Mouse (Mus musculus): ENCODE results near the gene Elane. TPM values are rescaled to one million over a fixed set of nuclear protein-coding genes. Genes with fewer than 3 reads are reported as not detected.

The Elane gene
- total RNA-seq, 2 experiments from 2014 or later = 1.9 TPM; not detected in 1

DNA sequence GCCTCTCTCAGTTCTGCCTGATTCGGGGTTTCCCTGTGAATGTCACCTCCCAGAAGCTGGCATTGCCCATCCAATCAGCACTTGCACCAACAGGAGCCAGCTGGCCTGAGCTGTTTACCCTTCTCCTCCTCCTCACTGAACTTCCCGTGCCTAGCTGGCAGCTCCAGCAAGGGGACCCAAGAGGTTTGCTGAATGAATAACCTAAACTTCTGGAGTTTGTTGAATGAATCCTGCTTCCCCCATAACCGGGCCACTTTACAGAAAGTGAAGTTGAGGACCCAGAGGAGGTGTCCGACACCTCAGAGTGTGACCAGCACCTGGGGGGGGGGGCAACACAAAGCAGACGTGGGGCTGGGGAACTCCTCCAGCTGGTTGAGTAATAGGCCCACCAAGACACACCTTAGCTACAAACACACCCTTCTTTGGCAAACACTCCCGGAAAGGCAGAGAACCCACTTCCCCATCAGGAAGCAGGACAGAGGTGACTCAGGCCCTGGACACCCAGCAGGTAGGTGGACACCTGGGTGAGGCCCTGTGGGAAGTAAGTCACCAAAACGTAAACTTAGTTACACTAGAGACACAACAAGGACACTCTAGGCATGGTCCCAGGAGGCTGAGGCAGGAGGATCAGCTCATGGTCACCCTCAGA lies 29.0 kb downstream of the Elane start:
- DNase-seq = no peak

DNA sequence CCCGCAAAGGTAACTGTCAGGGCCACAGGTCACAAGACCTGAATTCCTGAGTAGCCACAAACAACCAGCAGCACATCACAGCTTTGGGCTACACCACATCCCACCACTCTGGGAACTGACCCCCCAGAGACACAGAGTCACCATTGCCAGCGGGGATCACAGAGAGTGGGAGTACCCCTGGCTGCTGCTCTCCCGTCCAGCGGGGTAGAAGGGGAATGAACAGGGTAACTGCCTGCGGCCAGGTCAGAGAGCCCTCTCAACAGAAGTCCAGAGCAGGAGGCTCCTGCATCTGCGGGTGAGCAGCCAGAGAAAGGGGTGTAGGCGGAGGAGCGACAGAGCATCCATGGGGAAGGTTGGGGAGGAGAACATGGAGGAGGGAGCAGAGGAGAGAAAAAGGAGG lies 30.0 kb downstream of the Elane start:
- DNase-seq = no peak

DNA sequence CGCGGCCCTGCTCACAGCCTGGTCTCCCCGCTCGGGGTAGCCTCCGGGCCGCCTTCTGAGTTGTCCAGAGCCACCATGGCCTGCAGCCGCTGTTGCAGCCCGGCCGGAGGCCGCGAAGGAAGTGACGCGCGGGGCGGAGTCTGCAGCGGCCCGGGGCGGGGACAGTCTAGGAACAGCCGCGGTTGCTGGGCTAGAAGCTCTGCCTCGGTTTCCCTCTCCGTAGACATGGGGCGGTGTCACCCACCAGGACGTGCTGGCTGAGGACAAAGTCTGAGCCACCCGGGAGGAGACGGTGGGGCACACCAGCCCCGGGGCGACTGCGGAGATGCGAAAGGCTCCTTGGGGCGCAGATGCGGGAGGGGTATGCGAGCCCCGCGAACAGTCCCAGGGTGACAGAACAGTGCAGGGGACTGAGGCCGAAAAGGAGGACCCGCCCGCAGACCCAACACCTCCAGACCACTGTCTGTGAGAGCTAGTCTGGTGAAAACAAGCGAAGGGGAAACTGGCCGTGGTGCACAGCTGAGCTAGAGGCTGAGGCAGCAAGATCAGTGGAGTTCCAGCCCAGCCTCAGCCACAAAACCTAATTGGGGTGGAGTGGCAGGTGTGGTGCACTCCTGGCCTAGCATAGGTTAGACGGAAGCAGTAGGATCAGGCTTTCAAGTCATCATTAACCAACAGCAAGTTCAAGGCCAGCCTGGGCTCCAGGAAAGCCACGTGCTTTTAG lies 30.9 kb downstream of the Elane start, which contains the start of gene Kiss1r:
TSS of gene Kiss1r (plus strand) at position 164 of the 724 bp plus-strand sequence.
- DNase-seq = peak; percentile 91

DNA sequence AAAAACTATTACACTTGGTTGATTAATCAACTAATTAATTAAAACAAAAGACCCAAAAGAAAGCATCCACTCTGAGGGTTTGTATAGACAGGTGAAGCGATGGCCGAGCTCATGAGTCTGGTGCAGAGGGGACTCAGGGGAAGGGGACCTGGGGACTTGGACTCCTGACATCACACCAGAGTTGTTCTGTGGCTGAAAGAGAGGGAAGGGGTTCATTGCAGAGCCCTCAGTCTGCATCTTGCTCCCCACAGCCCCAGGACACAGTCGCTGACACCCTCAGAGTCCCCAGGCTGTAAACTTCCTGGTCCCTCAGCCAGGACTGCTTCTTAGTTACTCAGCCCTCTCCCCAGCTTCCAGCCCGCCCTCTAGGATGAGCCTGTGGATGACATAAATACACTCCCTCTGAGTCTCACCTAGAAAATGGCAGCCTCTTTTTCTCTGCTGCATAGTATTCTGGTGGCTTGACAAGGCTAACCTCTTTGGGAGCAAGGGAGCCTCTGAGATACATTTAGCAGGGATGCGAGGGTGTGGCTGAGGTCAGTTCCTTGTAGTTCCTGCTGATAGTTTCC lies 31.6 kb downstream of the Elane start:
- no peak for DNase-seq

DNA sequence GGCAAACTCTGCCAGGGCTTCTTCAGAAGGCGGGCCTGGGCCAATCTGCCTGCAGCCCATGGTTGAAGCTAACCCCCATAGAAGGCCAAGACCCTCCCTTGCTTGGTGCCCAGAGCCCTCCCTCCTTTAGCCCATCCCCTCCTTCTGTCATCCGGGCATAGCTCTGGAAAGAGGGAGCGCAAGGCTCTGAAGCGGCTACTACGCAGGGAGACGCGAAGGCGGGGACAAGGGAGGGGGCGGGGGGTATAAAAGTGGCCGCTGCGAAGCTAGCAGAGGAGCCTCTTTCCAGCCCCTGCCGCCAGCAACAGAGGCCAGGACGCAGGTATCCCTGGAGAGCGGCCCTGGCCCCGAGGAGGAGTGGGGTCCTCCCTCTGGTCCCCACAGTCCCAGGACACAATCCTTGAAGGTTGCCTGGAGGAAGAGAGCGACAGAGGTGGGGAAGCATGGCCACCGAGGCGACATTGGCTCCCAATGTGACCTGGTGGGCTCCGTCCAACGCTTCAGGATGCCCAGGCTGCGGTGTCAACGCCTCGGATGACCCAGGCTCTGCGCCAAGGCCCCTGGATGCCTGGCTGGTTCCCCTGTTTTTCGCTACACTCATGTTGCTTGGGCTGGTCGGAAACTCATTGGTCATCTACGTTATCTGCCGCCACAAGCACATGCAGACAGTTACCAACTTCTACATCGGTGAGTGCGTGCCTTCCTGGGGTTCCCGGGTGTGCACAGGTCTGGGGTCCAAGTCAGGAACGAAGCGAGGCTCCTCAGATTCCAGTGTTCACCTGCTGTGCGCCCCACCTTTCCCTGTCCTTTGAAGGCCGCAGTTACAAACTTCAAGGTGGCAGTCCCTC lies 32.4 kb downstream of the Elane start:
- DNase-seq = no peak

DNA sequence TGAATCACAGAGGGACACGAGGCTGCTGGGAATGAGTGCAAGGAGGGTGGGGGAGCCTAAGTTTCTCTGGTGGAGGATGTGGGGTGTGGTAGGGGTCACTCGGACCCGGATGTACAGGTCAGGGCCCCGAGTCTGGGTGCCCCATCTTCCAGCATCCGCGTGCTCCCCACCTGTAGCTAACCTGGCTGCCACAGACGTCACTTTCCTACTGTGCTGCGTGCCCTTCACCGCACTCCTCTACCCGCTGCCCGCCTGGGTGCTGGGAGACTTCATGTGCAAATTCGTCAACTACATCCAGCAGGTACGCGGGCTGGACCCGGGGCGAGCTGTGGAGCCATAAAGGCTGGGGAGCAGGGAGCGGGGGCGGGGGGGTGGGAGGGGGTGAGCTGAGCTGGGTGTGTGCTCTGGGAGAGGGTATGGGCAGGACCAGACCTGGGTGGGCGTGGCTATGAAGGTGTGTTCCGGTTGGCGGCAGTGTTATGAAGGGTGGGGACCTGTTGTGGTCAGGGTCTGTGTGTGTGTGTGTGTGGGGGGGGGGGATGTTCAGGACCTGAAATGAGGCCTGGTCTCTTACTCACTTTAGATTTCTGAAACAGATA lies 33.3 kb downstream of the Elane start:
- no peak for DNase-seq

DNA sequence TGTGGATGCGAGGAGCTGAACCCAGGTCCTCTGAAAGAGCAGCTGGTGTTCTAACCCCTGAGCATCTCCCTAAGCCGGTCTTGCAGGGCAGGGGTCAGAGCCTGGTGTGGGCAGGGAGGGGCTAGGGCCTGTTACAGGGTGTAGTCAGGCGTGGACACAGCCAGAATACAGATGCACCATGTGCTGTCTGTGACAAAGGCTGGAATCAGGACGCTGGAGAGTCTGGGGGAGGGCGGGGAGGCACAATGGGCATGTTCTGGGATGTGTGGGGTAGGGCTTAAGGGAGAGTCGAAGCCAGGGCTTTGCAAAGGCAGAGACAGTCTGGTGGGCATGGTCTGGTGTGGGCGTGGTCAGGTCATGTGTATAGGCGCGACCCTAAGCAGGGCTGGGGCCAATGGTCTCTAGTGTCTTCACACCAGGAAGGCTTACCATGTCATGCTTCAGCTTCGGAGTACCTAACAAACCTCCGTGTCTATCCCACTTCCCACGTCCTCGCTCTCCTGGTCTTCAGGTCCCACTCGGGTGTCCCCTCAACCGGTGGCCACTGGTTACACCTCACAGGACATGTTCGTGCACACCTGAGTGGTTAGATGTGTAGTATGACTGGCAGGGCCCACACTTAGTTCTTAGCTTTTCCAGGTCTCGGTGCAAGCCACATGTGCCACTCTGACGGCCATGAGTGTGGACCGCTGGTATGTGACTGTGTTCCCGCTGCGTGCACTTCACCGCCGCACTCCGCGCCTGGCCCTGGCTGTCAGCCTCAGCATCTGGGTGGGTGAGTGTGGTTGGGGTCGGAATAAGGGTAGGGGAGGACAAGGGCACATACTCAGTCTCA lies 34.2 kb downstream of the Elane start:
- DNase-seq = no peak

DNA sequence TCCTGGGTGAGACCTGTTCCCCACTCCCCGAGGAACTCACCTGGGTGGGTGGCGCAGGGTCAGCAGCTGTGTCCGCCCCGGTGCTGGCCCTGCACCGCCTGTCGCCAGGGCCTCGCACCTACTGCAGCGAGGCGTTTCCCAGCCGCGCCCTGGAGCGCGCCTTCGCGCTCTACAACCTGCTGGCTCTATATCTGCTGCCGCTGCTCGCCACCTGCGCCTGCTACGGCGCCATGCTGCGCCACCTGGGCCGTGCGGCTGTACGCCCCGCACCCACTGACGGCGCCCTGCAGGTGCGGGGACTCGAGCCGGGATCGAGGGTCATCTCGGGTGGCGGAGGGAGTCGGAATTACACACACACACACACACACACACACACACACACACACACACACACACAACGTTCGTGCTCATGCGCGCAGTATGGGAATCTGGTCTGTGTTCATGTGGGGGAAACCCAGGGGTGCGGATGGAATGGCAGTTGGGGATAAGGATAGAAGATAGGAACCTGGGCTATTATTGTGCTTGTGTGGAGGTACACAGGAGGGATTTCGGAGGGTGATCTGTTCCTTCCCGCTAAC lies 35.0 kb downstream of the Elane start, which contains the start of gene R3hdm4:
TSS of gene R3hdm4 (minus strand) at position 251 of the 578 bp plus-strand sequence.
- DNase-seq = no peak

DNA sequence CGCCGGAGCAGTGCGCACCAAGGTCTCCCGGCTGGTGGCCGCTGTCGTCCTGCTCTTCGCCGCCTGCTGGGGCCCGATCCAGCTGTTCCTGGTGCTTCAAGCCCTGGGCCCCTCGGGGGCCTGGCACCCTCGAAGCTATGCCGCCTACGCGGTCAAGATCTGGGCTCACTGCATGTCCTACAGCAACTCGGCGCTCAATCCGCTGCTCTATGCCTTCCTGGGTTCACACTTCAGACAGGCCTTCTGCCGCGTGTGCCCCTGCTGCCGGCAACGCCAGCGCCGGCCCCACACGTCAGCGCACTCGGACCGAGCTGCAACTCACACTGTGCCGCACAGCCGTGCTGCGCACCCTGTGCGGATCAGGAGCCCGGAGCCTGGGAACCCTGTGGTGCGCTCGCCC lies 35.5 kb downstream of the Elane start:
- DNase-seq = no peak

DNA sequence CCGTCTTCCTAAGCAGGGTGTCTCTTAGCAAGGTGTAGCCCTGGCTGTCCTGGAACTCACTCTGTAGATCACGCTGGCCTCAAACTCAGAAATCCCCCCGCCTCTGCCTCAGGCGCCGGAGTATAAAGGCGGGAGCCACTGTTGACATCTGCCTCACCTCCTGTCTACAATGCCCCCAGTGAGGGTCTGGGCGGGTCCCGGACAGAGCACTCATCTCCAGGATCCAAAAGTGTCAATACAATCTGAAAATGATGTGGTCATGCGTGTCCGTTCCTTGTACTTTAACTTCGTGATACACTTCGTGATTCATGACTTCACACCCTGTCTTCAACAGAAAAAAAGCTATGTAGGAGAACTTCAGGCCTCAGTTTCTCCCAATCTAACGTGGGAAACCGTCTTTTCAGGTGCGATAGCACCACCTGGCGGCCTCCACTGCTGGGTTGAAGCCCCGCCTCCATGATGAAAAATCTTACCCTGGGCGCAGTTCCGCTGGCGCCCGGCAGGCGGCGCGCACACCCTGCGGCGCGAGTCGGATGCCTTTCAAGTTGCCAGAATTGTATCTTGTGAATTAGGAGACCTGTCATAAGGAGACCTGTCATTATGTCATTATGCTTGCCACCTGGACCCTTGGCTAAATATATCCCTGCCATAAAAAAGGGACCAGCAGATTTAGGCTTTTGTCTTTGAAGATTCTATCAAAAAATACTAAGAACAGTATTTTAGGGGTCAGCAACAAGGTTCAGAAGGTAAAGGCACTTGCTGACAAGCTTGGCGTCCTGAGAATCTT lies 39.1 kb downstream of the Elane start:
- DNase-seq = peak; percentile 93

DNA sequence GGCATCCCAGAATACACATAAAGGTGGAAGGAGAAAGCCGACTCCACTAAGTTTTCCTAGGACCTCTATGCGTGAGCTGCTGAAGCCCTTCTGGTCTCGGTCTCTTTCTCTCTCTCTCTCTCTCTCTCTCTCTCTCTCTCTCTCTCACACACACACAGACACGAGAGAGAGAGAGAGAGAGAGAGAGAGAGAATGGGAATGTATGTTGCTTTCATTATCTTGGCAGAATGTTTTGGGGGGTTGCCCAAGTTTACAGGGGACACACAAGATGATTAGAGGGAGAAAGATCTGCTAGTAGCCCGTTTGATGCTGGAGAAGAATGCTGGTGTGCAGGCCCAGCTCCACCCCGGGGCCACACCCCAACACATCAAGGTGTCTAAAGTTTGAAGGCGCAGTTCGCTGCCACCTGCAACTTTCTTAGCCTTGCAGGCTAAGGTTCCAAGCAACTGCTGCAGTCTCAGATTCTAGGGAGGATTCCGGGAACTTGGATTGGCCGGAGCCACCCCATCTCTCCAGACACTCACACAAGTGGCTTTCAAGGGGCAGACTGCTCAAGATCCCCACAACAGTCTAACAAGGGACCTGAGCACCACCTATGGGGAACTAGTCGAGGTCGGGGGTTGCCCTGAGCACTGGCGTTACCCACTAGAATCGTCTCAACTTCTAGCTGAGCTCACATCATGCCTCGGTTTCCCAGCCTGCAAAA lies 39.9 kb downstream of the Elane start:
- DNase-seq = no peak

DNA sequence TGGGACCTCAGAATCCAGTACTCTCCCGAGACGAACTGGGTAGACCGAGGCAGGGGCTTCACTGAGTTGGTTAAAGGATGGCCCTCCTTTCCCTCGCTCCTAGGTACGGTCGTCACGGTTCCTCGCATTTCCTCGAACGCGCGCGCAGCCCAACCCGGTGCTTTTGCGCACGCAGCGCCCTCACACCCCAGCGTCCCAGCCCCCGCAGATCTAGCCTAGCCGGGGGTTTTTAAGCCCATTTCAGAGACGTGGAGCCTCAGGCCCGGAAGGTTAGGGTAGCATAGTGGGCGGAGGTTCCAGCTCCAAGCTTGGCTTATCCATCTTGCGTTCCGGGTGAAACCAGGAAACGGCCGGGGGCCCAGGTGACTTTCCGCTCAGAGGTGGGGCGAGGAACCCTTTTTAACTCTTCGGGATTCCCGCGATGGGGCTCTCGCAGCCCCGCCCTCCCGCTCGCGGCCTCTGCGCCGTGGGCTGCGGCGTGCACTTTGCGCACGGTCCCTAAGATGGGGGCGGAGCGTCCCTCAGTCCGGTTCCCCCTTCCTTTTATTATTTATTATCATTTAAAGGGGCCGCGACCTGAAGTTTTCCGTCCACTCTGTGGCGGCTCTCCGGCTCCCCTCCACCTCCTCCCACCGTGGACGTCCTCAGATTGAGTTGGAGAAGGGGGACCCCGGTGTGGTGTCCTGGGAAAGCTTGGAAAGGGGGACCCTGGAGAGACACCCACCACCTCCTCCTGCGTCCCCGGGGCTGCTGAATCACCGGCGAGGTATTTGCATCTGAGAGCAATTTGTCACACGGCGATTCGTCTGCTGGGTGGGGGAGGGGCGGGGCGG lies 40.7 kb downstream of the Elane start, which contains the start of gene Arid3a:
TSS of gene Arid3a (plus strand) at position 553 of the 833 bp plus-strand sequence.
- peak; percentile 83 for DNase-seq

DNA sequence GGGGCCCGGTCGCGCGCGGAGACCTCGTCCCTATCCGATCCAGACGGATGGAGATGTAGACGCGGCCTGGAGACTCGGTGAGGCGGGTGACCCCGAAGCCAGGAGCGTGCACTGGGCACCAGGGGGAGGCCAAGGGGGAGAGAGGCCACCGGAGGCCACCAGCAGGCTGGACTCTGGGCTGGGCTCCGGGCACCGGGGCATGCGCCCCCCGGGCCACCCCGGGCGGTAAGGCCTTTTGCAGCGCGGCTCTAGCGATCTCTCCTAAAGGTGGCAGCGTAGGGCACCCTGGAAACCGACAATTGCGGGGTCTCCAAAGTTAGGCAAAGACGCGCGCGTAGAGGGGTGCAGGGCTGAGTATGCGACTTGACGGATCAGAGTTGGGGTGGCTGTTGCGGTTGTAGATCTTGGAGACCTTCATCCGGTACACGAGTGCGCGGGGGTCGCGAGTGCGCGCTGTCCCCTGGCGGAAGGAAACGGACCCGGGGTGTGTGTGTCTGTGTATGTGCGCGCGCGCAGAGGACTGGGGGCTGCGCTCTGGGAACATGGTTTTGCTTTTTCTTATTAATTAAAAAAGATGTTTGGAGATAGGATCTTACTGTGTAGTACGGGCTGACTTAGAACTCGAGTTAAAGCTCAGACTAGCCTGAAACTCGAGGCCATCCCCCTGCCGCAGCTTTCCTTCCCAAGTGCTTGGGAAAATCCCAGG lies 41.4 kb downstream of the Elane start:
- DNase-seq = peak; percentile 53

DNA sequence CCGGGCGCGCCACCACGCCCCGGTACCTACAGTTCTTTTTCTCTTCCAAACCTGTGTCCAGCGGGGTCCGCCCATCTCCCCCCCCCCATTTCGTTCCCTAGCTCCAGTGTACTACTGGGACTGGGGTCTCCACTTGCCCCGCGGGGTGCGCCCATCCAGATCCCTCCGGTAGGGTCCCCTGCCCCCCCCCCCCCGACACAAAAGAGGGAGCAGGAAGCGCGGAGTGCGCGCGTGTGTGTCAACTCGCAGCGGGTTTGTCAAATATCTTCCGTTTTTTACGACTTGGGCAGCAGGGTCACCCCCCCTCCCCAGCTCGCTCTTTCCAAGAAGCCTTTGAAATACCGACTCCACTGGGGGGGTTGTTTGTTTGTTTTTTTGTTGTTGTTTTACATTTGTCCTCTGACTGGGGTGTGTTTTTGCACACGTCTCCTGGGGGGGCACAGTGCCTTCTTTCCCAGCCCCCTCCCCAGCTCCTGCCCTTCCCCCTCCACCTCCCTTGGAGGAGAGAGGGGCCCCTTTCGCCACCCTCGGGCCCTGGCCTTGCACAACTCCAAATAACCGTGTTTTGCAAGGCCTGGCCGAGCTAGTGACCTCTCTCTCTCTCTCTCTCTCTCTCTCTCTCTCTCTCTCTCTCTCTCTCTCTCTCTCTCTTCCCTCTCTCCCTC lies 42.1 kb downstream of the Elane start:
- DNase-seq = no peak

DNA sequence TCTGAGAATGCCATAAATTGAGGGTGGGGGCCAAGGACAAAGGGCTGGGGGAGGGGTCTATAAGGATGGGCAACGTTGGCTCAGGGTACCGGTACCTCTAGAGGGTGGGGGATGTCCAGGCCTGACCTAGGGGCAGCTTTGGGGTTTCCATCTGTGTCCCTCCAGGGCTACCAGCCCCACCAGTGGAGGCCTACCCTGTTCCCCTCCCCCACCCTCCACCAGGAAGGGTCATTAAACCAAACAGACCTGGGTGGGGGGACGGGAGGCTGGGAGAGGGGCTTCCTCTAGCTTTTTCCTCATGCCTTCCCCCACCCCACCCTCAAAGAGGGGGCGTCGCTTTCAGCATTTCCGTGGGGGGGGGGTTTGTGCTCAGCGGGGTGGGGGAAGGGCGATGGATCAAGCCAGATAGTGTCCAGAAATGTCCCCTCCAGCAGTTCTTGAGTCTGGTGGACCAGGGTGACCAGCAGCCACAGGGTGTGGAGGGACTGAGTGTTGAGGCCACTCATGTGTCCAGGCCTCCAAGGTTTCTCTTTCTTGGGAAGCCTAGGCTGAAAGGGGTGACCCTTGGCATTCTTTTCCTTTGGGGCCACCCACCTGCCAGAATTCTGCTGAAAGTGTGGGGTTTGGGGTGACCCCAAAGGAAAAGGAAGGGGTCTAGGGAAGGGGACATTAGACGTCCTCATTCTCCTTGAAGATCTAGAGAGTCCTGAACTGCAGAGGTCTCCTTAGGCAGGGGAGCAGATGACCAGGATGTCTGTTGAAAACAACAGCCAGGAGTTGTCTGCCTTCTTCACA lies 43.1 kb downstream of the Elane start:
- DNase-seq = no peak

Measured in gastrocnemius, postnatal 10 days (tissue).